Mouse (Mus musculus) ovary, adult 10 weeks (tissue): ENCODE measurements around the gene Tnfsf8. TPM values are rescaled to one million over a fixed set of nuclear protein-coding genes. Genes with fewer than 3 reads are reported as not detected.

Experiments
- polyA plus RNA-seq: library from polyadenylated mRNA; stranded (reverse); fragments of 350-450 nt; fragmentation: Illumina TruSeq; extraction: RNeasy Lipid Tissue Mini Kit (QIAGEN cat#74804); gene quantifications from one replicate; pipeline ENCODE4 v1.2.3, GENCODE M21; 2014

Tnfsf8 gene
- polyA plus RNA-seq: 0.20 TPM

GRCm38 (mm10) chr4:63860688-63861540, at the start of gene Tnfsf8:
Gene Tnfsf8, minus strand, starts transcription at chr4:63861347.

Other genes starting within 250 kb of the Tnfsf8 start
- gene Tex48, start 238.9 kb downstream of the Tnfsf8 start, polyA plus RNA-seq: not detected
- gene Gm11214, start 198.0 kb downstream of the Tnfsf8 start, polyA plus RNA-seq: not detected
- gene Tnfsf15, start 116.2 kb downstream of the Tnfsf8 start, polyA plus RNA-seq: 1.2 TPM
- gene Tnc, start 185.7 kb upstream of the Tnfsf8 start, polyA plus RNA-seq: 20.5 TPM